Mouse (Mus musculus) kidney, embryonic 16.5 days (tissue): ENCODE measurements around the gene Ovol3. TPM values are rescaled to one million over a fixed set of nuclear protein-coding genes. Genes with fewer than 3 reads are reported as not detected.
"Not testable (repeated sequence)": the region's sequence is repeated elsewhere in the genome, so short reads cannot be mapped to it uniquely, and the experiment has no call there.

Experiments used
- ATAC-seq: fragments of 200-750 bp; cut with Nextera tagmentation; 2 replicates; pipeline ENCODE4 v1.8.0; 2017; ENCODE audit warnings: moderate TSS enrichment; ENCODE audit not compliant: low FRiP score, low TSS enrichment
- H3K27ac ChIP-seq: fragments of 300-500 bp; sonication (generic); 2 replicates; pipeline ENCODE4 v1.5.1; 2014; ENCODE audit warnings: low read length
- H3K27me3 ChIP-seq: fragments of 300-500 bp; sonication (generic); 2 replicates; pipeline ENCODE4 v1.6.1; 2014; ENCODE audit warnings: low read length, control low read depth, mixed read lengths; ENCODE audit not compliant: insufficient read depth
- H3K36me3 ChIP-seq: fragments of 300-500 bp; sonication (generic); 2 replicates; pipeline ENCODE4 v1.6.1; 2014; ENCODE audit warnings: low read length, control low read depth, mixed read lengths; ENCODE audit not compliant: insufficient read depth
- H3K4me1 ChIP-seq: fragments of 300-500 bp; sonication (generic); 2 replicates; pipeline ENCODE4 v1.6.1; 2014; ENCODE audit warnings: low read length, control low read depth, mixed read lengths; ENCODE audit not compliant: insufficient read depth
- H3K4me2 ChIP-seq: fragments of 300-500 bp; sonication (generic); replicated peaks from 2 replicates; pipeline ENCODE4 v1.6.1; 2014; ENCODE audit warnings: low read depth, low read length
- H3K4me3 ChIP-seq: fragments of 300-500 bp; sonication (generic); 2 replicates; pipeline ENCODE4 v1.5.1; 2014; ENCODE audit warnings: mild to moderate bottlenecking, low read length
- H3K9ac ChIP-seq: fragments of 300-500 bp; sonication (generic); replicated peaks from 2 replicates; pipeline ENCODE4 v1.6.1; 2014; ENCODE audit warnings: low read length
- H3K9me3 ChIP-seq: fragments of 300-500 bp; sonication (generic); 2 replicates; pipeline ENCODE4 v1.6.1; 2016; ENCODE audit warnings: low read length, control low read depth
- WGBS: fragments of 180-500 bp; shearing (Covaris S2); extraction: QIAGEN DNeasy Blood & Tissue Kit; methylation state at CpG from one replicate; pipeline ENCODE4 v1.1.7; 2014; 5-methylcytosine and 5-hydroxymethylcytosine counted together
- polyA plus RNA-seq: library from polyadenylated mRNA; unstranded; fragments of >200 nt; fragmentation: Nextera tagmentation; extraction: Ambion mirVana; gene quantifications from 2 replicates; pipeline ENCODE4 v1.2.1, GENCODE M21; 2015

Ovol3 gene
- polyA plus RNA-seq, 1 experiment from 2014 or later = not detected

DNA sequence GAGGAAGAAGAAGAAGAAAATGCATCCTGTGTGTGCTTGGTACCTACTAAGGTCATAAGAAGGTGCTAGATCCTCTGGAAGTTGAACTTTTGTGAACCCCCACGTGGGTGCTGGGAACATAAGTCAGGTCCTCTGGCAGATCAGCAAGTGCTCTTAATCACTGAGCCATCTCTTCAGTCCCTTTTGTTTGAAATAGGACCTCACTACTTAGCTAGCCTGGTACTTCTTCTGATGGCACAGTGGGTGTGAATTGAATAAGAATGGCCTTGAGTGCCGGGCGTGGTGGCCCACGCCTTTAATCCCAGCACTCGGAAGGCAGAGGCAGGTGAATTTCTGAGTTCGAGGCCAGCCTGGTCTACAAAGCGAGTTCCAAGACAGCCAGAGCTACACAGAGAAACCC is 30.4 kb upstream of the Ovol3 start:
- Histone ChIP-seq H3K4me3 (no peak overlapping the region), H3K4me2 (no peak overlapping the region), H3K9me3 (no peaks in the 10 kb centered on the region), H3K27me3 (no peaks in the 10 kb centered on the region), H3K27ac (no peak overlapping the region), H3K36me3 (peaks cover 11% of the 10 kb centered on the region; the same call in 1 of the 2 replicates), H3K9ac (no peak overlapping the region), H3K4me1 (no peaks in the 10 kb centered on the region)
- no peak for ATAC-seq
- WGBS = 88% methylated on average over 7 of the region's 7 CpGs

GRCm38 (mm10) chr7:30265531-30265930 is 30.0 kb upstream of the Ovol3 start:
- Histone ChIP-seq H3K36me3 (0 out of 2 replicates have a peak, but pooled peaks cover 11% of the 10 kb centered on the region), H3K27ac (no peak overlapping the region), H3K4me3 (no peak overlapping the region), H3K9ac (no peak overlapping the region), H3K27me3 (no peaks in the 10 kb centered on the region), H3K4me2 (no peak overlapping the region), H3K4me1 (no peaks in the 10 kb centered on the region), H3K9me3 (no peaks in the 10 kb centered on the region)
- no peak for ATAC-seq
- WGBS = 93% methylated on average over 5 of the region's 5 CpGs

DNA sequence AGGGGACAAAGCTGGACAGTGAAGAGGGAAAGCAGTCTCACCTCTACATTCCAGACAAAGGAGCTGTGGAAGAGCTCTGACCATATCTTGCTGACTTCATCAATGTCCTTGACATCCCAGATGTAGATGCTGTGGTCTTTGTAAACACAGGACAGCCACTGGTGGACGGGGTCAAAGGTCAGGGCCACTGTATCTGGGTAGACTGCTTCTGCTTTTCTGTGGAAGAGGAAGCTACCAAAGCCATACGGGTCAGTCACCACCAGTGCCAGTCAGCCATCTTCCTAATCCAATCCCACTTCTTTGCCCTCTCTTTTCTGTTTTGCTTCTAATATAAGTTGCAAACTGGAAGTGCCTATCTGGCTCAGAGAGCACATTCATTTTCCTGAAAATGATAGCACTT is 29.5 kb upstream of the Ovol3 start:
- Histone ChIP-seq H3K9me3 (no peaks in the 10 kb centered on the region), H3K9ac (no peak overlapping the region), H3K27me3 (no peaks in the 10 kb centered on the region), H3K4me2 (no peak overlapping the region), H3K4me3 (no peak overlapping the region), H3K27ac (no peak overlapping the region), H3K36me3 (0 out of 2 replicates have a peak, but pooled peaks cover 11% of the 10 kb centered on the region), H3K4me1 (no peaks in the 10 kb centered on the region)
- no peak for ATAC-seq
- 72% methylated on average over 2 of the region's 2 CpGs for WGBS

DNA sequence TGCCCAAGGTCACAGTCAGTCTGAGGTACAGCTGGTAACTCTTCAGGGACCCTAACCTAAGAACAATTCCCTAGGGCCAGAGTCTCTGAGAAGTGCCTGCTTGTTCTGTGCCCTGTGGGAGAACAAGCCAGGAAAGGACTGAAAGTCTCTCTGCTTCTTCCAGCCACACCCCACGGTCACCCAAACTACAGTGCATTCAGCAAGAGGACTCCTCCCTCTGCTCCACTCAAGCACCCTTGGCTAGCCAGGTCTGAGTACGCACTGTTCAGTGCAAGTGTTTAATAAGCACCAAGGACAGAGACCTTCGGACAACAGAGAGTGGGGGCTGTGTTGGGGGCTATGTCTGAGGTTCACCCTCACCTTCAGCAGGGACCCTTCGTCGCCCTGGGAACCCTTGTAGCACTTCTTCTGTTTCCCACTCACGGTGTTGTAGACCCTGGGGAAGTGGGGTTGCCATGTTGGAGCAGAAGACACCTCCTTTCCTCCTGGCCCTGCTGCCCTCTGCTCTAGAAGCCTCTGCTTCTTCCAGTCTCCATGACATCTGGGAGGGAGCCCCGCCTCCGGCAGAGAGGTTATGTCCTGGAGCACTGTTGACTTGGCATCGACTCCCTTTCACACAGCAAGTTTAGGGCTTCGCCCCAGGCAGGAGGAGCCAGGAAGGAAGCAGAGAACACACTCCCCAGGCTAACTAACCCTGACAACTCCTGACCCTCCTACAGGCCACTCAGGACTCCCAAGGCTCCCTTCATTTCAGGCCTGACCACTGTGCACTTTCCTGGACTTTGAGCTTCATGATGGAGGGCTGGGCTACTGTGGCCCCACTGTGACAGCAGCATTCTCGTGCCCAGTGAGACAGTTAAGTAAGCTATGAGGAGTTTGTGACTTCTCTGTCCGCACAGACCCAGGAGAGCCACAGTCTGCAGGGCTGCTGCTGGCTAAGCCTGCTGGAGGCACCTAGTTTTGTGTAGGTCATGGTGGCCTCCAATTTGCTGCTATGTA is 16.7 kb upstream of the Ovol3 start:
- Histone ChIP-seq H3K9me3 (no peaks in the 10 kb centered on the region), H3K27me3 (no peaks in the 10 kb centered on the region), H3K4me2 (no peak overlapping the region), H3K27ac (no peak overlapping the region), H3K36me3 (peaks cover 13% of the 10 kb centered on the region), H3K9ac (no peak overlapping the region), H3K4me3 (no peak overlapping the region), H3K4me1 (no peaks in the 10 kb centered on the region)
- ATAC-seq = no peak
- 70% methylated on average over 12 of the region's 12 CpGs for WGBS

- ATAC-seq = not testable (repeated sequence)
Measured at GRCm38 (mm10) chr7:30237374-30237773, 1.8 kb upstream of the Ovol3 start.

GRCm38 (mm10) chr7:30235091-30235490 is 434 bp downstream of the Ovol3 start:
- peaks cover 17% of the 10 kb centered on the region for H3K4me1 ChIP-seq
- H3K9me3 ChIP-seq = no peaks in the 10 kb centered on the region
- H3K4me2 ChIP-seq = no peak overlapping the region
- peaks cover 8% of the 10 kb centered on the region for H3K36me3 ChIP-seq
- H3K27ac ChIP-seq = no peak overlapping the region
- H3K27me3 ChIP-seq = no peaks in the 10 kb centered on the region
- no peak overlapping the region for H3K9ac ChIP-seq
- H3K4me3 ChIP-seq = no peak overlapping the region
- no peak for ATAC-seq
- 88% methylated on average over 8 of the region's 8 CpGs for WGBS

More at GRCm38 (mm10) chr7:30237374-30237773, 1.8 kb upstream of the Ovol3 start:
- not testable (repeated sequence) for H3K9me3 ChIP-seq, H3K4me3 ChIP-seq, H3K27ac ChIP-seq, H3K9ac ChIP-seq, H3K4me2 ChIP-seq, H3K27me3 ChIP-seq
- WGBS = 91% methylated on average over 3 of the region's 3 CpGs
- Histone ChIP-seq H3K4me1 (peaks cover 10% of the 10 kb centered on the region), H3K36me3 (peaks cover 13% of the 10 kb centered on the region)

- Histone ChIP-seq H3K4me1 (peaks cover 17% of the 10 kb centered on the region), H3K27me3 (no peaks in the 10 kb centered on the region), H3K27ac (no peak overlapping the region), H3K4me2 (no peak overlapping the region), H3K36me3 (peaks cover 8% of the 10 kb centered on the region), H3K9me3 (no peaks in the 10 kb centered on the region), H3K4me3 (no peak overlapping the region), H3K9ac (no peak overlapping the region)
- no peak for ATAC-seq
- WGBS = 84% methylated on average over 15 of the region's 15 CpGs
Measured at GRCm38 (mm10) chr7:30234276-30234858, 1.2 kb downstream of the Ovol3 start.

DNA sequence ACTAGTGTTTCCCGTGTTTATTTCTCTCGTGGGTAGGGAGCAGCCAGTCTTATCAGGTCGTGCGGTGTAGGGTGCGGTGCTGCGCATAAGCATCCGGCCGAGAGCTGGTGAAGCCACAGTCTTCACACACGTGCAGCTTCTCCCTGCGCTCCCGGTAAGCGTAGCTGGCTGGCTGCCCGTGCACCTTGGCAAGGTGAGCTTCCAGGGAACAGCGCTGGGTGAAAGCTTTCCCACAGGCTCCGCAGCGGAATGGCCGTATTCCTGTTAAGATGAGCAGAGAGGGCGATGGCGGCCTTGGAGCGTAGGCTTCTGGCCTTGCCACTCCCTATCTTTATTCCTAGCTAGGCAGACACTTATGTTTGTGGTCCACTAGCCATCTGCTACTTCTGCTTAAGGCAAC is 2.1 kb downstream of the Ovol3 start:
- Histone ChIP-seq H3K9ac (no peak overlapping the region), H3K36me3 (peaks cover 8% of the 10 kb centered on the region), H3K4me3 (peak overlapping the region; percentile 77; the same call in 1 of the 2 replicates)

GRCm38 (mm10) chr7:30232631-30233148 is 2.8 kb downstream of the Ovol3 start:
- Histone ChIP-seq H3K4me3 (peak overlapping the region; percentile 77), H3K4me1 (peaks cover 17% of the 10 kb centered on the region), H3K27ac (peak overlapping the region; percentile 98), H3K9ac (peak overlapping the region; percentile 83), H3K27me3 (no peaks in the 10 kb centered on the region), H3K9me3 (no peaks in the 10 kb centered on the region), H3K4me2 (peak overlapping the region; percentile 67), H3K36me3 (peaks cover 8% of the 10 kb centered on the region)
- 3% methylated on average over 24 of the region's 24 CpGs for WGBS
- ATAC-seq = peak; percentile 2

More for the DNA sequence above, 2.1 kb downstream of the Ovol3 start:
- no peak for ATAC-seq
- Histone ChIP-seq H3K9me3 (no peaks in the 10 kb centered on the region), H3K4me1 (peaks cover 17% of the 10 kb centered on the region), H3K27ac (no peak overlapping the region), H3K27me3 (no peaks in the 10 kb centered on the region), H3K4me2 (no peak overlapping the region)
- 88% methylated on average over 20 of the region's 20 CpGs for WGBS
